Mouse (Mus musculus) lung, postnatal 25 days (tissue): ENCODE results near the gene Myl6.
A peak's percentile ranks its signal among the peaks of the same experiment; 100 is the strongest.

Experiments
- DNase-seq: peaks from one replicate; pipeline ENCODE4 v3.0.0; 2022; ENCODE audit warnings: low spot score

The Myl6 gene

DNA sequence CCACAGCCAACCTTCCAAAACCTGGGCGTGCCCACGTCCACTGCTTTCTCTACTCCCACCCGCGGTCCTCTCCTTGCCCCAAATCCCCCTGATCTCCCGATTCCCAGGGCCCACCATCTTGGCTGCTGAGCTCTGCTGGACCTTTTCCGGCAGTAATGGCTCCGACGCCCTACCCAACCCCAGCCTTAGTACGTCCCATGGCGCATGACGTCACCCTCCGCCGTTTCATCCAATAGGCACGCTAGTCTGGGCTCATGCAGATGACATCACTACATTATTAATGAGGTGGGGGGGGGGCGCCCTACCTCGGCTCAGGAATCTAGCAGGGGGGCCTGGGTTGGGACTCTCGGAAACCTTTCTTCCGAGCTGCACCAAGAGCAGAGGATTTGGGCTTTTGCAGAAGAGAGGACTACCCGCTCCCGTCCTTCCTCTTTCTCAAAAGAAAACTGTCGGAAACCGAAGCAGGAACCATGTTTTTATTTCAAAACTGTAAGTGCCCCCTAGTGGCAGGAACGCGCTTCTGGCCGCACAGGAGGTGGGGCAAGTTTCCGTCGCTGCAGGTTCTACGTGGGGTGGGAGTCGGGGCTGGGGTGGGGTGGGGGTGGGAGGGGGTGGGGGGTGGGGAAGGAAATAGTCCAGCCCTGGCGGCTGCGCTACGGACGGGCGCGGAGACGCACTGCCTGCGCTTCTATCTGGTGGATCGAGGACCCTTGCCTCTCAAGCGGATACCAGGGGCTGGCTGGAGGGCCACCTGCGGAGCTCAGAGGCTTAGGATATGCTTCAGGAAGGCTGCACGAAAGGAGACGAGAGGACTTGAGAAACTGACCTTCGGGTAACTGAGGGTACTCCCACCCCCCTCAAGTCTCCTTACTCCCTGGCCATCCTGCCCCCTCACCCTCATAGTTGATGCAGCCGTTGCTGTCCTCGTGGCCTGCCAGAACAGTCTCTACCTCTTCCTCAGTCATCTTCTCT lies at the start of gene Myl6:
Myl6 (minus strand) TSS at position 451 of the 972 bp plus-strand sequence.
- peak; percentile 99 for DNase-seq

DNA sequence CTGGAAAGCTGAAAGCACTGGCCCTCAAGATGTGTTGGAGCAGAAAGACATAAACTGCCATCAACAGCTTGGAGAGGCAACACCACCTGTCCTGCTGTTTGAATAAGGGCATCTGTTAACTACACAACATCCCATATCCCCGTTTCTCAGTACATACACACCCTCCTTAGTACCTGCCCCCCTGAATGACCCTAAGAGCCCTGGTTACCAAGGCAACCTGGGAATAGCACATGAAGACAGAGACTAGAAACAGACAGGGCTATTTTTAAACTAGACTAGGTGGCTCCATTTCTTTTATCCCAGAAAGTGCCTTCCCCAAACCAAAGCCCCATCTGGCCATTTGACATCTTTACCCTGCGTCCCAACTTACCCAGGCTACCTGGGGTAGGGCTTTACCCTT lies 49.2 kb upstream of the Myl6 start:
- no peak for DNase-seq

DNA sequence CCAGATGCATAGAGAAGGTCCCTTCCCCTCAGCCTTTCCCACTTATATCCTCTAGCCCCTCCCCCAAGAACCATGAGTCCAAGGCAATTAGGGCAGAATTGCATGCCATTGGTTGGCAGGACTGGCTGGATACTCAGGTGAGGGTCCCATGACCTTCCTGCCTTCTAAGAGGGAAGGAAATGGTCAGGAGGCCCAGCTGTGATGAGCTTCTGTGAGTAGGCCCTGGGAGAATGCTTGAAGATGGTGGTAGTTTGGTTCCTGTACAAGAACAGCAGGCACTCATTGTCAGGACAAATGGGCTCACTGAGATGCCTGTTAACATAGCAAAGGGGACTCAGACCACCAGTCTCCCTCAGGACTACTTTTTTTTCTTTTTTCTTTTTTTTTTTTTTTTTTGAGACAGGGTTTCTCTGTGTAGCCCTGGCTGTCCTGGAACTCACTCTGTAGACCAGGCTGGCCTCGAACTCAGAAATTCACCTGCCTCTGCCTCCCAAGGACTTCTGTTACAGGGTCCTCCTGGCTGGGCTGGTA lies 44.5 kb upstream of the Myl6 start:
- DNase-seq: no peak

DNA sequence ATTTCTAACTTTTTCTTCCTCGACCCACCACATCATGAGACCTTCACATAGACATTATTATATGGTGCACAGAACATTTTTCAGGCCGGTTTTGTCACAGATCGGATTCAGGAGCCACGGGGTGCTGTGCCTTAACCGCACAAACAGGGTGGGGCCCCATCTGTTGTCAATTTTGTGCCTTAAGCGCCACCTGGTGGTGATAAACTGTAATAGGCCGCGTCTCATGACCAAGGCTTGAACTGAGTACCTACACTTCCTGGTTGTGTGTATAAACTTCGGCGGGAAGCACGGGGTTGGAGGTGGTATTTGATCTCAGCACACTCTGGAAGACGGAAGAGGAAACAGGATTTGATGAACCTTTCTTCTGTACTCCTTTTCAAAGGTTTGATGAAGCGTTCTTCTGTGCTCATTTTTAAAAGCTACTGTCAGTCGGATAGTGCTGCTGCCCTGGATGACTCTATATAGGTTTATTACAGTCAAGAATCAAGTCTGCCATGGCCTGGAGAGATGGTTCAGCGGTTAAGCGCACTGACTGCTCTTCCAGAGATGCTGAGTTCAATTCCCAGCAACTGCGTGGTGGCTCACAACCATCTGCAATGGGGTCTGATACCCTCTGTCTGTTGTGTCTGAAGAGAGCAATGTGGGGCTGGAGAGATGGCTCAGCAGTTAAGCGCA lies 42.5 kb upstream of the Myl6 start:
- DNase-seq: peak; percentile 96

DNA sequence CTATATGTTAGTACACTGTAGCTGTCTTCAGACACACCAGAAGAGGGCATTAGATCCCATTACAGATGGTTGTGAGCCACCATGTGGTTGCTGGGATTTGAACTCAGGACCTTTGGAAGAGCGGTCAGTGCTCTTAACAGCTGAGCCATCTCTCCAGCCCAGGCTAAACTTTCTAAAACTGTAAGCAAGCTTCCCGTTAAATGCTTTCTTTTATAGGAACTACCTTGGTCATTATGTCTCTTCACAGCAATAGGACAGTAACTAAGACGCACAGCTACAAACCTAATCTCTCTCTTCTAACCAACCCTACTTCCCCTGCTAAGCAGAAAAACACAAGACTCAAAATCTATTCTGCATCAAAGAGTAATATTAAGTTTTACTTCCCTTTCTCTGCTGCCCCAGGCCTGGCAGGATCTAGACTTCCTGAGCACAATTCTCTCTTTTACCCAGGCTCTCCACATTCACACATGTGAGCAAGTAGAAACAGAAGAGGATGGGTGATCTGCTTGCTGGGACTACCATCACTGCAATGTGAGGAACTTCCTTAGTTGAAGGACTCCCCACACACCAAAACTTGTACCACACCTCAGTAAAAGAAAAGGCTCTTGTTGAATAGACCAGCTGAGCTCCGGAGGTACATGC lies 41.8 kb upstream of the Myl6 start:
- DNase-seq: peak; percentile 23

DNA sequence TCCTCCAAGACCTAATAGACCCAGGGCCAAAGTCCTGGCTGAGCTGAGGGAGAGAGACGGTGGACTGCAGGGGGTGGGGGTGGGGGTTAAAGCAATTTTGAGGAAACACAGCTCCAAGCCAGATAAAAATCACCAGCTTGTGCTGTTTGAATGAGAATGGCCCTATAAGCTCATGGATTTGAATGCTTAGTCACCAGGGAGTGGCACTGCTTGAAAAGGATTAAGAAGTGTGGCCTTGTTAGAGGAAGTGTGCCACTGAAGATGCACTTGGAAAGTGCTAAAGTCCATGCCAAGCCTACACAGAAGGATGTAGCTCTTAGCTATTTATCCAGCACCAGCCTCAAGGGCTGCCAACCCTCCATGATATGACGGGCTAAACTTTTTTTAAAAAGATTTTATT lies 41.3 kb upstream of the Myl6 start:
- DNase-seq: no peak

DNA sequence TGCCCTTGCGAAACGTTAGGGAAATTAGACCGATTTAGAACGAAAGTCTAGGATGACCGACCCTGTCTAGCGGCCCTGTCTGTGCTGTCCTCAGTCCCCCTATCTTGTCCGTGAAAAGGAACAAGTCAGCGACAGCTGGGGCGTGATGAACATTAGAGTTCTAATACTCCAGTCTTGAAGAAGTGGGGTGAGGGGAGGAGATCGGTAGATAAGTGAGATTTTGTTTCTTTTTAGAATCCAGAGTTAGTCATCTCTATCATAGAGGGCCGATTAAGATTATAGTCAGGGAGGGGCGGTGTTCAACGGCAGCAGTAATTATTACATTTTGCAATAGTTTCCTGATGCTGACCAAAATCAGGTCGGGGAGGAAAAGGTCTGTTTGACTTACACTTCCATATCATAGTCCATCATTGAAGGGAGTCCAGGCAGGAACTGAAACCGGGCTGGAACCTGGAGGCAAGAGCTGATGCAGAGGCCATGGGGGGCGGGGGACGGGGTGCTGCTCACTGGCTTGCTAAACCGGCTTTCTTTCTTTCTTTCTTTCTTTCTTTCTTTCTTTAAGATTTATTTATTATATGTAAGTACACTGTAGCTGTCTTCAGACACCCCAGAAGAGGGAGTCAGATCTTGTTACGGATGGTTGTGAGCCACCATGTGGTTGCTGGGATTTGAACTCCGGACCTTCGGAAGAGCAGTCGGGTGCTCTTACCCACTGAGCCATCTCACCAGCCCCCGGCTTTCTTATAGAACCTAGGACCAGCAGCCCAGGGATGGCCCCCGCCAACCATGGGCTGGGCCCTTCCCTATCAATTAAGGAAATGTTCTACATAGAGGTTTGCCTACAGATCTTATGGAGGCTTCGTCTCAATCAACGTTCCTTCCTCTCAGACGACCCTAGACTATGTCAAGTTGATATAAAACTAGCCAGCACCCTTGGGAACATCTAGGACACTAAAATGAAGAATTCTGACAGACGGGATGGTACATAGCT lies 32.7 kb upstream of the Myl6 start:
- no peak for DNase-seq

DNA sequence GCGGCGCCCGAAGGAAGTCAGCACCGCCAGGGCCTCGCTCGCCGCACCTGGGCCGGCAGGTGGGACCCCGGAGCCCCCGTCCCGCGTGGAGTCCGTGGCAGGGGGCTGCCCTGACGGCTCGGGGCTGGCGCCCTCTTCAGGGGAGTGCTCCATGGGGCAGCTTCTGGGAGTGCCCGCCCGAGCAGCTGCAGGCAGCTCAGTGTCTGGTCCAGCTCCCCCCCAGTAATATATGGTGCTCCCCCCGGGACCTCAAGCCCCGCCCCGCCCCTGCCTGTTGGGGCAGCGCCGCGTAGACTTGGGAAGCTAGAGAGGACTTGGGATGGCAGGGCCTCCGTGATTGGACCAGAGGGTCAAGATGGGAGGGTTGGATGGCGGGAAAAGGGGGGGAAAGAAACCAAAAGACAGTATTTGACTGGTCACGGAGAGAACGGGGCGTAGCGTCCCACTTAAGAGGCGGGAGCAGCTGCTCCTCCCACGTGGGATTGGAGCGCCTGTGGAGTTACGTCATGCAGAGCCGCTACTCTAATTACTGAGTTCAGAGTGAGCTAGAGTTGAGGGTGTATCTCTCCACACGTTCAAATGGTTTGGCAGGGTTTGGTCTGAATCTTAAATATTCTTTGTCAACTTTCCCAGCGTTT lies 31.8 kb upstream of the Myl6 start, which contains the start of gene Esyt1:
Esyt1 (minus strand) TSS at position 201 of the 638 bp plus-strand sequence.
- peak; percentile 99 for DNase-seq

DNA sequence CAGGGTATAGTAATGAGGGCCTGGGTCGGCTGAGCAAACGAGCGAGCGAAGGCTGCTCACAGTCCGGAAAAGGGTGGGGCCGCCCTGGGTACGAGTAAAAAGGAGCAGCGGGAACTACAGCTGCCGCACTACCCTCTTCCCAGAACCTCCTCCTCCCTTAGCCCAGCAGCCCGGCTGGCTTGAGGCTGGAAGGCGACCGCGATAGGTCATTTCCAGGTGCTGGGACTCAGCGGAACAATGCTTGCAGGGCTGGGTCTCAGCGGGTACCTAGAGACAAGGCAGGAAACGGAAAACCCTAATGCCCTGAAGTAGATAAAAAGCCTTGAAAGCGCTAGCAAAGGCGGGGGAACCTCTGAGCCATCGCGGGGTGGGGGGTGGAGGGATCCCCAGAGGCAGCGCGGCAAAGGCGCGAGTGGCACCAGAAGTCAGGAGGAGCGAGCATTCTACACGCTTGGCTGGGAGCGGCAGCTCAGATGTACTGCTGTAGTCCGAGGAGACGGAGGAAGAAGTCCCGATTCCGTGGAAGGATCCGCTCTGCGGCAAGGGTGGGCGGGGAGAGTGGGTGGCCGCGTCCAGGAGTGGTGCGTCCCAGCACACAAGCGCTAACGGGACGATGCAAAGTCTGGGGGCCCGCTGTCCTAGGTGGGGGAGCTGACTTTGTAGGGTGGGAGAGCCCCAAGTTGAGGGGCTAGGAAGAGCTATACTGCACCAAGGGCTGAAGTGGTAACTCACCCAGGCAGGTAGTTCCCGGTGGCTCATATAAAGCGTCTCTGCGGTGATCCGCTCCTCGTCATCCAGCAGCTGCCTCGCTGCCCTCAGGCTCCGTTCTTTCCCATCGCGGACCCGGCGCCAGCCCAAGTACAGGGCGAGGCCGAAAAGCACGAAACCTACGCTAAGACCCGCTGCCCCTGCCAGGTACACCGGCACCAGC lies 31.1 kb upstream of the Myl6 start:
- DNase-seq: peak; percentile 50

DNA sequence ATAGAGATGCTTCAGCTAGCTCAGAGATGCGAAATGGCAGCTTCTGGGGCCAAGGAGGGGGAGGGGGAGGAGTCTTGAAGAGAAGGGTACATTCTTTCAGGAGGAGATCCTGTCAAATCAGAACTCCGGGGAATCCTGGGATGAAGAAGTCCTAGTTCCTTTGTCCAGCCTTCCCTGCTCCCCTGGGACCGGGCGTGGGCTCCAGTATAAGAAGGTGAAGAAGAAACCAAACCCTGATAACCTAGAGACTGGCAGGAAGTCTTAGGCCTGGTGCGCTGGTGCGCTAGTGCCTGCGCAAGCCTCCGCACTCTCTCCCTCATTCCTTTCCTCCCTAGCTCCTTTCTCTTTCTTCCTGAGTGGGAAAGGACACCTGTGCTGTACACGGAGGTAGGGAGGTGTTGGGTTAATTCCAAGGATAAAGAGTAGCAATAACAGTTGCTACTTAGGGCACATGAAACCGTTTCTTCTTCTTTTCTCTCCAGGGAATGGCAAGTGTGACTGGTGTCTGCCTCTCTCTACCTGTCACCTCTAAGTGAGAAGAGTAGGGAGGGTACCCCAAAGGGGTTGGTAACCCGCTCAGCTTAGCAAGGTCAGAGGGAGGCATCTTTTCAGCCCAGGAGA lies 30.3 kb upstream of the Myl6 start:
- no peak for DNase-seq

DNA sequence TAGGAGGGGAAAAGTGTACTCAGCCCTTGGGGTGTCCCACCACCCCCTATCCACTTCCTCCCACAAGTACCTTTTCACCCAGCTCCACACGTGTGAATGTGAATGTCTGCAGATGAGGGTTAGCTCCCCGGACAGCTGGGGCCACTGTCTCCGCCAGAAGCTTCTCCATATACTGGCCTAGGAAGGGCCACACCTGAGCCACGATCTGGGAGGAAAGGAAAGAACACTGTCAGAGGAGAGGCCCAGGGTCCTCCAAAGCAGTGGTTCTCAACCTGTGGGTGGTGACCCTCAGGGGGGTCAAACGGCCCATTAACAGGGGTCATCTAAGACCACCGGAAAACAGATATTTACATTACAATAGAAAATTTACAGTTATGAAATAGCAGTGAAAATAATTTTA lies 28.4 kb upstream of the Myl6 start:
- no peak for DNase-seq

DNA sequence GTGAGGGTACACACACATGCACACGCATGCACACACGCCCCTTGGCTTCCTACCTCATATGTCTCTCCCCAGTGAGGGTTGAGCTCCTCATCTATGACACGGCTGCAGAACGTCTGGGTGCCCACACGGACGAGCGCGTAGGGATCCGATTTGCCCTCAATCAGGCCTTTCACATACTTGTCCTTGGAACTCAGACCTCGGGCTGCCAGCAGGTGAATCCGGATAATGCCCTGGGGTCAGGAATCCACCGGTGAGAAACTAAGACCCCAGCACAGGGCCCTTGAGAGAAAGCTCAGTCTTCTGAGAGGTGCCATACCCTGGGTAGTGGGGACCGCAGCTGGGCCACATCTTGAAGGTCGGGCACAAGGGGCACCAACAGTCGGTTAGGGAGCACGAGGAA lies 26.6 kb upstream of the Myl6 start:
- no peak for DNase-seq

DNA sequence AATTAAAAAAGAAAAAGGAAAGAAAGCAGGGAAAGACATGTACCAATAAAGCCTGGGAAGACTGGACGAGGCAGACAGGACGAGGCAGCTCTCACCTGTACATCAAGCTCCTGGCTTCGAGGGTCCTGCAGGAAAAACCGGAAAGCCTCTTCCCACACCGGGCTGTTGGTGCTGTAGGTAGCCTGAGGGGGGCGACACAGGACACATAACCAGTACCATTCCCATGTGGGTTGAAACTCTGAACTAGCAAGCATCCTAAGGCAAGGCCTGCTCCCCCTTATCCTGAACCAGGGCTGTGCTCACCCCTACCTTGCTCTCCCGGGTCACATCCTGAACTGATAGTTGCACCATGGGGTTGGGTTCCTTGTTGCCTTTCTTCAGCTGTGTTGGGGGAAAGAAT lies 24.9 kb upstream of the Myl6 start:
- DNase-seq: peak; percentile 65

DNA sequence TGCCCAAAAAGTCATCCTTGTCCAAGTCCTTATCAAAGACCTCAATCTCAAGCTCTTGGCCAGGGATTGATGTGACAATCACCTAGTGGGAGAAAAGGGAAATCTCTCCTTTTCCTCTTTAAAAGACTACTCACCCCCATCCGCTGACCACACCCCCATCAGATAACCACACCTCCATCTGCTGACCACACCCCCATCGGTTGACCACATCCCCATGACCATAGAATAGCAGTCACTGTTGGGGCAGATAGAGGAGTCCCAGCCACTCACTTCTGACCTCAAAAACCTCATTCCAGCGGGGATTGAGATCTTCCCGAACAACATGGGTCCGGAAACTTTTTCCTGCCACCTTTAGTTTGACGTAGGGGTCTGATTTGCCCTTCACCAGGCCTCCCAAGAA lies 22.7 kb upstream of the Myl6 start:
- no peak for DNase-seq

DNA sequence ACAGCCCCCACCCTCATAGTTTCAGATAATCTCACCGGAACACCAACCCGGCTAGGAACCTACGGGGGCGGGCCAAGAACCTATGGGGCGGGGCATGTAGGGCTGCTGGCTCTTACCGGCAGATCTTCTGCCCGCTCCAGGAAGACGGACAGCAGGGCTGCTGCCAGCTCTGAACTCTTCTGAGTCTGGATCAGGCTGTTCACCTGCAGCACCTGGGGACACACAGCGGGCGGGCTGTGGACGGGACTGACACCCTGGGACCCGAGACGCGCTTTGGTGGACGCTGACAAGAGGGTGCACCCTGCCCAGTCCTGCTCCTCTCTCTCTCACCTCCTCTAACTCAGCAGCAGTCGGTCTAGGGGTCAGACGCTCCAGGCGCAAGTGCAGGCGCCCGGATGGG lies 22.1 kb upstream of the Myl6 start:
- no peak for DNase-seq

DNA sequence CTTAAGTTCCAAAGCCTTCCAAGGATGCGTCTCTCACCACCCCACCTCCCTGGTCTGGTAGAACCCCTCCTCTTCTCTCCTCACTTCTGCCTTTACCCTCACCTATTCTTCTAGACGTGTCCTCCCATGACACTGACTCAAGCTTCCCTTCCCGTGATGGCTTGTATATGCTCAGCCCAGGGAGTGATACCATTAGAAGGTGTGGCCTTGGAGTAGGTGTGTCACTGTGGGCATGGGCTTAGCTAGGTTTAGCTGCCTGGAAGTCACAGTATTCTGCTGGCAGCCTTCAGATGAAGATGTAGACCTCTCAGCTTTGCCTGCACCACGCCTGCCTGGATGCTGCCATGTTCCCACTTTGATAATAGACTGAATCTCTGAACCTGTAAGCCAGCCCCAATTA lies 21.1 kb upstream of the Myl6 start:
- DNase-seq: no peak

DNA sequence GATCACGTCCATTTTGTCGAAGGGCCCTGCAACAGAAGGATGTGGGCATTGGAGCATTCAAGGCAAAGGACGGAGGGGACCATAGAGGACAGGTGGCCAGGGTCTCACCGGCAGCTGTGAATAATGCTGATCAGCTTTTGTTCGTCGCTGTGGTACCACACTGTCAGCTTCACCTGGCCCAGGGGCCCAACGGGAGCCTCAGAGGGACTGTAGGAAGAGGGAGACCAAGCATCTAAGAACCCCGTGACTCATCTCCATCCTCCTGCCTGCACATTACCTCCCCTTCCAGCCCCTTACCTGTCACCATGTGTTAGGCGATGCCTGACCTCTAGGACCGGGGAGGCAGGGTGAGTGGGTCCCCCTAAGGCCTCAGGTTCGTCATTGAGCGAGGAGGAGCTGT lies 17.8 kb upstream of the Myl6 start:
- DNase-seq: no peak

DNA sequence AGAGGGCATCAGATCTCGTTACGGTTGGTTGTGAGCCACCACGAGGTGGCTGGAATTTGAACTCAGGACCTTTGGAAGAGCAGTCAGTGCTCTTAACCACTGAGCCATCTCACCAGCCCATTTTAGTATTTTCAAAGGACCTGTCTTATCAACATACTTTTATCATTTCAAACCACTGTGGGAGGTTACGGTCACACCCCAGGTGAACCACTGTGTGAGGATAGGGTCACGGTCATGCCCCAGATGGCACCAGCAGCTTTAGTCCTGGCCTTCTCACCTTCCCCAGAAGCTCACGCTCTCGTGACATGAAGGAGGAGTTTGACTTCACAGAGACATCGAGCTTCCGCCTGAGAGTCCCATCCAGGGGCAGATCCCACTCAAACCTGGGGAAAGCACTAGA lies 17.2 kb upstream of the Myl6 start:
- no peak for DNase-seq

DNA sequence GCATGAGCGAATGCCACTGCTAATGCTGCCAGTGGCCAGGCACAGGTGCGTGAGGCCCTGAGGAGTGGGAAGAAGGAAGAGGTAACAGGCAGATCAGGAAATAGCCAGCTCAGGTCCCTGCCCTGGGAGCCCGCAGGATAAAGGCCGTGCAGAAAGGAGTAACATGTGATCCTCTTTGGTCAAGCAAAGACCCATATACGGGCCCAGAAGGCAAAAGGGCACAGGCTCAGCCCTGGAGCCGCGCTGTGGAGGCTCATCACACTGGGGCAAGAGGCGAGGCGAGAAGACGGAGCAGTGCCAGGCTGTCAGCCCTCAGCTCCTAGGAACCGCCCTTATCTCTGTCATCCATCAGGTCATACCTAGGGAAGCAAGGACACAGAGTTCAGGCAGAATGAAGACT lies 16.4 kb upstream of the Myl6 start:
- no peak for DNase-seq
